Mouse (Mus musculus): Measurements from ENCODE around the gene Rnf121. TPM values are rescaled to one million over a fixed set of nuclear protein-coding genes. Genes with fewer than 3 reads are reported as not detected.

The Rnf121 gene
- polyA plus RNA-seq, 1 experiment from 2014 or later = 30.7 TPM

- Histone ChIP-seq H3K9me3 (ENCODE audit: control insufficient read depth, low read length) (no peaks in the 10 kb centered on the region), H3K9ac (replicated peaks; ENCODE audit: low read length) (no peak overlapping the region), H3K4me1 (ENCODE audit: control insufficient read depth, insufficient read depth, low read length) (peaks cover 9% of the 10 kb centered on the region), H3K4me3 (replicated peaks; ENCODE audit: low read depth, low read length) (no peak overlapping the region), H3K36me3 (ENCODE audit: control insufficient read depth, insufficient read depth, low read length) (no peaks in the 10 kb centered on the region), H3K27me3 (ENCODE audit: control insufficient read depth, insufficient read depth, low read length) (no peaks in the 10 kb centered on the region), H3K4me2 (ENCODE audit: low read length) (no peak overlapping the region), H3K27ac (replicated peaks; ENCODE audit: low read depth, low read length) (no peak overlapping the region)
- DNase-seq = no peak
- ATAC-seq (ENCODE audit: low FRiP score, low TSS enrichment) = no peak
- WGBS = 43% methylated on average over 6 of the region's 6 CpGs
Measured at GRCm38 (mm10) chr7:102102696-102103095, 37.4 kb upstream of the Rnf121 start.

- 33% methylated on average over 8 of the region's 8 CpGs for WGBS
- Histone ChIP-seq H3K4me3 (replicated peaks; ENCODE audit: low read depth, low read length) (no peak overlapping the region), H3K27ac (replicated peaks; ENCODE audit: low read depth, low read length) (no peak overlapping the region), H3K4me1 (ENCODE audit: control insufficient read depth, insufficient read depth, low read length) (peaks cover 9% of the 10 kb centered on the region), H3K9me3 (ENCODE audit: control insufficient read depth, low read length) (no peaks in the 10 kb centered on the region), H3K27me3 (ENCODE audit: control insufficient read depth, insufficient read depth, low read length) (no peaks in the 10 kb centered on the region), H3K4me2 (ENCODE audit: low read length) (no peak overlapping the region), H3K9ac (replicated peaks; ENCODE audit: low read length) (no peak overlapping the region), H3K36me3 (ENCODE audit: control insufficient read depth, insufficient read depth, low read length) (no peaks in the 10 kb centered on the region)
- ATAC-seq (ENCODE audit: low FRiP score, low TSS enrichment) = no peak
- peak; percentile 6 for DNase-seq
Measured at GRCm38 (mm10) chr7:102102241-102102640, 37.0 kb upstream of the Rnf121 start.

GRCm38 (mm10) chr7:102101487-102101886, 36.2 kb upstream of the Rnf121 start, which contains the start of gene Art1:
Gene Art1 (plus strand): TSS chr7:102101743.
- no peak within 1 kb of the TSS for H3K4me3 ChIP-seq (replicated peaks; ENCODE audit: low read depth, low read length)
- 51% methylated on average over 5 of the region's 5 CpGs for WGBS
- H3K36me3 ChIP-seq (ENCODE audit: control insufficient read depth, insufficient read depth, low read length) = no peaks in the 10 kb centered on the region
- no peak within 1 kb of the TSS for H3K27ac ChIP-seq (replicated peaks; ENCODE audit: low read depth, low read length)
- H3K27me3 ChIP-seq (ENCODE audit: control insufficient read depth, insufficient read depth, low read length) = no peaks in the 10 kb centered on the region
- peaks cover 9% of the 10 kb centered on the region for H3K4me1 ChIP-seq (ENCODE audit: control insufficient read depth, insufficient read depth, low read length)
- no peak within 1 kb of the TSS for H3K4me2 ChIP-seq (ENCODE audit: low read length)
- no peak for DNase-seq
- no peak within 1 kb of the TSS for H3K9ac ChIP-seq (replicated peaks; ENCODE audit: low read length)
- no peaks in the 10 kb centered on the region for H3K9me3 ChIP-seq (ENCODE audit: control insufficient read depth, low read length)
- no peak for ATAC-seq (ENCODE audit: low FRiP score, low TSS enrichment)

- ATAC-seq (ENCODE audit: low FRiP score, low TSS enrichment) (no peak), DNase-seq (no peak)
- 67% methylated on average over 5 of the region's 5 CpGs for WGBS
- H3K4me1 ChIP-seq (ENCODE audit: control insufficient read depth, insufficient read depth, low read length) = peaks cover 9% of the 10 kb centered on the region
- no peaks in the 10 kb centered on the region for H3K27me3 ChIP-seq (ENCODE audit: control insufficient read depth, insufficient read depth, low read length)
- no peaks in the 10 kb centered on the region for H3K9me3 ChIP-seq (ENCODE audit: control insufficient read depth, low read length)
- H3K9ac ChIP-seq (replicated peaks; ENCODE audit: low read length) = no peak overlapping the region
- H3K36me3 ChIP-seq (ENCODE audit: control insufficient read depth, insufficient read depth, low read length) = no peaks in the 10 kb centered on the region
- no peak overlapping the region for H3K4me2 ChIP-seq (ENCODE audit: low read length)
- H3K4me3 ChIP-seq (replicated peaks; ENCODE audit: low read depth, low read length) = no peak overlapping the region
- H3K27ac ChIP-seq (replicated peaks; ENCODE audit: low read depth, low read length) = no peak overlapping the region
Measured at GRCm38 (mm10) chr7:102100868-102101267, 35.6 kb upstream of the Rnf121 start.

- H3K27me3 ChIP-seq (ENCODE audit: control insufficient read depth, insufficient read depth, low read length) = no peaks in the 10 kb centered on the region
- peak overlapping the region; percentile 46 for H3K4me2 ChIP-seq (ENCODE audit: low read length)
- H3K36me3 ChIP-seq (ENCODE audit: control insufficient read depth, insufficient read depth, low read length) = no peaks in the 10 kb centered on the region
- H3K9me3 ChIP-seq (ENCODE audit: control insufficient read depth, low read length) = no peaks in the 10 kb centered on the region
- no peak overlapping the region for H3K9ac ChIP-seq (replicated peaks; ENCODE audit: low read length)
- H3K4me1 ChIP-seq (ENCODE audit: control insufficient read depth, insufficient read depth, low read length) = peaks cover 9% of the 10 kb centered on the region
- WGBS = 5% methylated on average over 30 of the region's 30 CpGs
- no peak overlapping the region for H3K27ac ChIP-seq (replicated peaks; ENCODE audit: low read depth, low read length)
- DNase-seq (peak; percentile 55), ATAC-seq (ENCODE audit: low FRiP score, low TSS enrichment) (peak; percentile 72)
- 0 out of 2 replicates have a peak overlapping the region, but pooled peaks have one; percentile 8 for H3K4me3 ChIP-seq (replicated peaks; ENCODE audit: low read depth, low read length)
Measured at GRCm38 (mm10) chr7:102099760-102100661, 34.7 kb upstream of the Rnf121 start.

GRCm38 (mm10) chr7:102087336-102087735, 22.1 kb upstream of the Rnf121 start:
- H3K27me3 ChIP-seq (ENCODE audit: control insufficient read depth, insufficient read depth, low read length) = no peaks in the 10 kb centered on the region
- H3K36me3 ChIP-seq (ENCODE audit: control insufficient read depth, insufficient read depth, low read length) = peaks cover 32% of the 10 kb centered on the region
- H3K9ac ChIP-seq (replicated peaks; ENCODE audit: low read length) = no peak overlapping the region
- DNase-seq (no peak), ATAC-seq (ENCODE audit: low FRiP score, low TSS enrichment) (no peak)
- no peak overlapping the region for H3K27ac ChIP-seq (replicated peaks; ENCODE audit: low read depth, low read length)
- WGBS = 93% methylated on average over 4 of the region's 4 CpGs
- no peaks in the 10 kb centered on the region for H3K9me3 ChIP-seq (ENCODE audit: control insufficient read depth, low read length)
- no peaks in the 10 kb centered on the region for H3K4me1 ChIP-seq (ENCODE audit: control insufficient read depth, insufficient read depth, low read length)
- H3K4me3 ChIP-seq (replicated peaks; ENCODE audit: low read depth, low read length) = no peak overlapping the region
- H3K4me2 ChIP-seq (ENCODE audit: low read length) = no peak overlapping the region

GRCm38 (mm10) chr7:102084041-102084696, 18.9 kb upstream of the Rnf121 start:
- Histone ChIP-seq H3K4me1 (ENCODE audit: control insufficient read depth, insufficient read depth, low read length) (no peaks in the 10 kb centered on the region), H3K4me2 (ENCODE audit: low read length) (no peak overlapping the region), H3K36me3 (ENCODE audit: control insufficient read depth, insufficient read depth, low read length) (peaks cover 60% of the 10 kb centered on the region), H3K4me3 (replicated peaks; ENCODE audit: low read depth, low read length) (no peak overlapping the region), H3K27ac (replicated peaks; ENCODE audit: low read depth, low read length) (no peak overlapping the region), H3K9me3 (ENCODE audit: control insufficient read depth, low read length) (no peaks in the 10 kb centered on the region), H3K9ac (replicated peaks; ENCODE audit: low read length) (no peak overlapping the region), H3K27me3 (ENCODE audit: control insufficient read depth, insufficient read depth, low read length) (no peaks in the 10 kb centered on the region)
- ATAC-seq (ENCODE audit: low FRiP score, low TSS enrichment) = no peak
- no peak for DNase-seq
- WGBS = 95% methylated on average over 26 of the region's 26 CpGs

GRCm38 (mm10) chr7:102082816-102083215, 17.5 kb upstream of the Rnf121 start, which contains the start of gene Trpc2:
Gene Trpc2 (plus strand): TSS chr7:102083116.
- Histone ChIP-seq H3K36me3 (ENCODE audit: control insufficient read depth, insufficient read depth, low read length) (peaks cover 64% of the 10 kb centered on the region), H3K4me3 (replicated peaks; ENCODE audit: low read depth, low read length) (no peak within 1 kb of the TSS), H3K27me3 (ENCODE audit: control insufficient read depth, insufficient read depth, low read length) (no peaks in the 10 kb centered on the region), H3K9ac (replicated peaks; ENCODE audit: low read length) (no peak within 1 kb of the TSS), H3K9me3 (ENCODE audit: control insufficient read depth, low read length) (no peaks in the 10 kb centered on the region), H3K4me2 (ENCODE audit: low read length) (no peak within 1 kb of the TSS), H3K27ac (replicated peaks; ENCODE audit: low read depth, low read length) (no peak within 1 kb of the TSS), H3K4me1 (ENCODE audit: control insufficient read depth, insufficient read depth, low read length) (no peaks in the 10 kb centered on the region)
- ATAC-seq (ENCODE audit: low FRiP score, low TSS enrichment) (no peak), DNase-seq (no peak)
- 83% methylated on average over 5 of the region's 5 CpGs for WGBS
